Mouse (Mus musculus) NIH3T3 (cell line): ENCODE results near the gene Rundc3a.
A peak's percentile ranks its signal among the peaks of the same experiment; 100 is the strongest.
"Not testable (repeated sequence)": the region's sequence is repeated elsewhere in the genome, so short reads cannot be mapped to it uniquely, and the experiment has no call there.

ENCODE experiments used
- DNase-seq: peaks from one replicate; pipeline ENCODE4 v3.0.0-alpha.2; 2012; ENCODE audit warnings: low read depth

Rundc3a gene

GRCm38 (mm10) chr11:102393238-102393634 is at the start of gene Rundc3a:
Rundc3a (plus strand) TSS chr11:102393403.
- peak; percentile 92 for DNase-seq

GRCm38 (mm10) chr11:102344458-102344857 is 48.7 kb upstream of the Rundc3a start:
- no peak for DNase-seq

- peak; percentile 28 for DNase-seq
These were observed 46.3 kb upstream of the Rundc3a start for GRCm38 (mm10) chr11:102346926-102347325.

GRCm38 (mm10) chr11:102347683-102348082 is 45.5 kb upstream of the Rundc3a start:
- no peak for DNase-seq

- DNase-seq: no peak
These were observed 45.1 kb upstream of the Rundc3a start for GRCm38 (mm10) chr11:102348101-102348585.

GRCm38 (mm10) chr11:102348771-102349170 is 44.4 kb upstream of the Rundc3a start:
- DNase-seq: no peak

GRCm38 (mm10) chr11:102349189-102349954 is 43.8 kb upstream of the Rundc3a start:
- DNase-seq: no peak

- no peak for DNase-seq
These were observed 42.8 kb upstream of the Rundc3a start for GRCm38 (mm10) chr11:102350416-102350815.

GRCm38 (mm10) chr11:102350981-102351523 is 42.2 kb upstream of the Rundc3a start:
- DNase-seq: no peak

- DNase-seq: no peak
These were observed 40.8 kb upstream of the Rundc3a start for GRCm38 (mm10) chr11:102352378-102352777.

- DNase-seq: no peak
These were observed 40.2 kb upstream of the Rundc3a start for GRCm38 (mm10) chr11:102353021-102353431.

GRCm38 (mm10) chr11:102355501-102355900 is 37.7 kb upstream of the Rundc3a start:
- no peak for DNase-seq

GRCm38 (mm10) chr11:102356190-102356589 is 37.0 kb upstream of the Rundc3a start:
- no peak for DNase-seq

GRCm38 (mm10) chr11:102356636-102357350 is 36.4 kb upstream of the Rundc3a start:
- no peak for DNase-seq

- no peak for DNase-seq
These were observed 34.8 kb upstream of the Rundc3a start for GRCm38 (mm10) chr11:102358365-102358764.

- DNase-seq: no peak
These were observed 31.3 kb upstream of the Rundc3a start for GRCm38 (mm10) chr11:102361776-102362495.

GRCm38 (mm10) chr11:102363623-102364022 is 29.6 kb upstream of the Rundc3a start:
- no peak for DNase-seq

GRCm38 (mm10) chr11:102364570-102365371 is 28.4 kb upstream of the Rundc3a start:
- no peak for DNase-seq

GRCm38 (mm10) chr11:102365699-102366098 is 27.5 kb upstream of the Rundc3a start:
- DNase-seq: no peak

GRCm38 (mm10) chr11:102366103-102366502 is 27.1 kb upstream of the Rundc3a start, which contains the start of gene Slc4a1:
Slc4a1 (minus strand) TSS chr11:102366203.
- DNase-seq: not testable (repeated sequence)
